7 mouse cellular contexts compared by ENCODE assay signal in the genomic region with DNA sequence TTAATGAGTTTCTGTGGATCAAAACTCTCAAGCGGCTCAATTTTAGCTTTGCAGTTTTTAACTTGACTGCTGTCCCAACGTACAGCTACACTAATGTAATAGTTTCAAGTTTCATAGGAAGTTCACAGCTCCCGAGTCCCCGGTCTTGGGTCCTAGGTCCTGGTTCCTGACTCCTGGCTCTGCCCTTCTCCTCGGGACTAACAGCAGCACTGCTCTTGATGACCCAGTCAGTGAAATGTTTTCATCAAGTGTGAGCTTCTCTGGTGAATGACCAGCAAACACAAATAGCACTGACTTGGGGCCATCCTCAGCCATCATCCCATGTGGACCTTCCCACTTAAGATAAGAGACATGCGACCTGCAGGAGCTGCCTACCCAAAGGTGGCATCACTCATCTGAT.
"Had no signal": no experiment of that assay in that cellular context is flagged by ENCODE, and none has a peak within 500 bp of the region (broad histone marks: within the 10 kb centered on the region; RNA-seq: fewer than 3 reads in every experiment).

No protein-coding gene starts in this region.

- H3K36me3 ChIP-seq: midbrain, embryonic 12.5 days; neural tube, embryonic 13.5 days; neural tube, embryonic 15.5 days had no signal

- H3K9me3 ChIP-seq: midbrain, embryonic 12.5 days; neural tube, embryonic 13.5 days; neural tube, embryonic 15.5 days had no signal

- ATAC-seq: midbrain, embryonic 16.5 days had no signal

- H3K4me3 ChIP-seq: midbrain, embryonic 12.5 days; myocyte; neural tube, embryonic 13.5 days; neural tube, embryonic 15.5 days had no signal

- DNase-seq: right cerebral cortex, postnatal 25 days had no signal

- H3K4me2 ChIP-seq: lung, embryonic 14.5 days; midbrain, embryonic 12.5 days; neural tube, embryonic 13.5 days; neural tube, embryonic 15.5 days had no signal

- H3K27ac ChIP-seq: midbrain, embryonic 12.5 days; neural tube, embryonic 13.5 days; neural tube, embryonic 15.5 days had no signal

- H3K27me3 ChIP-seq: midbrain, embryonic 12.5 days; neural tube, embryonic 13.5 days; neural tube, embryonic 15.5 days had no signal

- H3K9ac ChIP-seq: lung, embryonic 14.5 days; midbrain, embryonic 12.5 days; neural tube, embryonic 13.5 days; neural tube, embryonic 15.5 days had no signal
